Mouse (Mus musculus) heart, embryonic 14.5 days (tissue): ENCODE data around the gene Sik3. TPM values are rescaled to one million over a fixed set of nuclear protein-coding genes. Genes with fewer than 3 reads are reported as not detected.
A peak's percentile ranks its signal among the peaks of the same experiment; 100 is the strongest.

Experiments used
- ATAC-seq: fragments of 200-750 bp; cut with Nextera tagmentation; 2 replicates; pipeline ENCODE4 v1.8.0; 2017; ENCODE audit warnings: low read depth, moderate TSS enrichment; ENCODE audit not compliant: insufficient number of reproducible peaks, insufficient read depth, low FRiP score
- H3K27ac ChIP-seq, 2 experiments: fragments of 200-500 bp in 1 of 2; fragments of 300-500 bp in 1 of 2; sonication (generic) in 1 of 2; replicated peaks in 1 of 2; 2 replicates each; pipeline ENCODE4 v1.5.1; 2012 to 2014; ENCODE audit warnings: low read depth in 2 of 2, low read length in 2 of 2, control low read depth in 1 of 2, mild to moderate bottlenecking in 1 of 2, mixed read lengths in 1 of 2; ENCODE audit not compliant: control insufficient read depth in 1 of 2, insufficient read depth in 1 of 2
- H3K27me3 ChIP-seq: fragments of 300-500 bp; sonication (generic); 2 replicates; pipeline ENCODE4 v1.6.1; 2014; ENCODE audit warnings: mild to moderate bottlenecking, low read length, control low read depth; ENCODE audit not compliant: control insufficient read depth, insufficient read depth
- H3K36me3 ChIP-seq: fragments of 300-500 bp; sonication (generic); 2 replicates; pipeline ENCODE4 v1.6.1; 2014; ENCODE audit warnings: mild to moderate bottlenecking, control low read depth, low read length, mixed read lengths; ENCODE audit not compliant: control insufficient read depth, insufficient read depth
- H3K4me1 ChIP-seq, 2 experiments: fragments of 200-500 bp in 1 of 2; fragments of 300-500 bp in 1 of 2; sonication (generic) in 1 of 2; 2 replicates each; pipeline ENCODE4 v1.6.1; 2012 to 2014; ENCODE audit warnings: low read length in 2 of 2, control low read depth in 1 of 2, mixed read lengths in 1 of 2; ENCODE audit not compliant: control insufficient read depth in 2 of 2, insufficient read depth in 2 of 2
- H3K4me2 ChIP-seq: fragments of 300-500 bp; sonication (generic); 2 replicates; pipeline ENCODE4 v1.6.1; 2014; ENCODE audit warnings: mild to moderate bottlenecking, low read length
- H3K4me3 ChIP-seq, 2 experiments: fragments of 200-500 bp in 1 of 2; fragments of 300-500 bp in 1 of 2; sonication (generic) in 1 of 2; 2 replicates each; pipeline ENCODE4 v1.5.1; 2012 to 2014; ENCODE audit warnings: low read length in 2 of 2, mild to moderate bottlenecking in 2 of 2, control low read depth in 1 of 2, low read depth in 1 of 2, moderate library complexity in 1 of 2; ENCODE audit not compliant: control insufficient read depth in 1 of 2, insufficient read depth in 1 of 2
- H3K9ac ChIP-seq: fragments of 300-500 bp; sonication (generic); 2 replicates; pipeline ENCODE4 v1.6.1; 2014; ENCODE audit warnings: mild to moderate bottlenecking, low read length
- H3K9me3 ChIP-seq: fragments of 300-500 bp; sonication (generic); 2 replicates; pipeline ENCODE4 v1.6.1; 2016; ENCODE audit warnings: low read length, control low read depth; ENCODE audit not compliant: control insufficient read depth
- WGBS: fragments of 180-500 bp; shearing (Covaris S2); extraction: QIAGEN DNeasy Blood & Tissue Kit; methylation state at CpG from one replicate; pipeline ENCODE4 v1.1.7; 2014; 5-methylcytosine and 5-hydroxymethylcytosine counted together
- polyA plus RNA-seq: library from polyadenylated mRNA; unstranded; fragments of >200 nt; fragmentation: Nextera tagmentation; extraction: Ambion mirVana; gene quantifications from 2 replicates; pipeline ENCODE4 v1.2.1, GENCODE M21; 2014

Gene Sik3
- polyA plus RNA-seq, 1 experiment from 2014 or later: 14.1 TPM

- no peak overlapping the region for H3K4me2 ChIP-seq
- no peak for ATAC-seq
- WGBS: 63% methylated on average over 1 of the region's 1 CpGs
These were observed 129.4 kb downstream of the Sik3 start for GRCm38 (mm10) chr9:46142031-46142430.

GRCm38 (mm10) chr9:46142492-46142891 lies 129.9 kb downstream of the Sik3 start:
- Histone ChIP-seq H3K4me2 (no peak overlapping the region), H3K9ac (no peak overlapping the region), H3K27ac (no peak overlapping the region), H3K4me3 (no peak overlapping the region), H3K9me3 (no peaks in the 10 kb centered on the region), H3K4me1 (peaks cover 3 to 22% of the 10 kb centered on the region in 2 experiments; a peak in 3 of 4 replicates), H3K36me3 (0 out of 2 replicates have a peak, but pooled peaks cover 5% of the 10 kb centered on the region), H3K27me3 (no peaks in the 10 kb centered on the region)
- WGBS: 90% methylated on average over 1 of the region's 1 CpGs
- ATAC-seq: no peak

More at GRCm38 (mm10) chr9:46142031-46142430, 129.4 kb downstream of the Sik3 start:
- H3K9ac ChIP-seq: no peak overlapping the region
- no peaks in the 10 kb centered on the region for H3K27me3 ChIP-seq
- H3K4me1 ChIP-seq: peaks cover 3 to 18% of the 10 kb centered on the region in 2 experiments; a peak in 3 of 4 replicates
- H3K9me3 ChIP-seq: no peaks in the 10 kb centered on the region
- 0 out of 2 replicates have a peak, but pooled peaks cover 5% of the 10 kb centered on the region for H3K36me3 ChIP-seq
- no peak overlapping the region for H3K4me3 ChIP-seq
- no peak overlapping the region for H3K27ac ChIP-seq

- Histone ChIP-seq H3K4me3 (no peak overlapping the region), H3K9me3 (no peaks in the 10 kb centered on the region), H3K27me3 (no peaks in the 10 kb centered on the region), H3K27ac (no peak overlapping the region), H3K4me2 (no peak overlapping the region), H3K4me1 (peaks cover 5 to 29% of the 10 kb centered on the region in 2 experiments), H3K9ac (no peak overlapping the region), H3K36me3 (0 out of 2 replicates have a peak, but pooled peaks cover 4% of the 10 kb centered on the region)
- WGBS: 84% methylated on average over 6 of the region's 6 CpGs
- no peak for ATAC-seq
These were observed 132.4 kb downstream of the Sik3 start for GRCm38 (mm10) chr9:46144976-46145375.

- no peaks in the 10 kb centered on the region for H3K36me3 ChIP-seq
- H3K9me3 ChIP-seq: no peaks in the 10 kb centered on the region
- no peak overlapping the region for H3K9ac ChIP-seq
- 77% methylated on average over 3 of the region's 3 CpGs for WGBS
- no peaks in the 10 kb centered on the region for H3K27me3 ChIP-seq
- no peak overlapping the region for H3K27ac ChIP-seq
- H3K4me3 ChIP-seq: no peak overlapping the region
- H3K4me1 ChIP-seq: peaks cover 17 to 32% of the 10 kb centered on the region in 2 experiments
- ATAC-seq: no peak
- no peak overlapping the region for H3K4me2 ChIP-seq
These were observed 133.8 kb downstream of the Sik3 start for GRCm38 (mm10) chr9:46146437-46146836.

- no peak overlapping the region for H3K4me2 ChIP-seq
- H3K36me3 ChIP-seq: no peaks in the 10 kb centered on the region
- peaks cover 25 to 48% of the 10 kb centered on the region in 2 experiments for H3K4me1 ChIP-seq
- ATAC-seq: no peak
- no peak overlapping the region for H3K27ac ChIP-seq
- H3K9me3 ChIP-seq: no peaks in the 10 kb centered on the region
- WGBS: 95% methylated on average over 4 of the region's 4 CpGs
- no peak overlapping the region for H3K9ac ChIP-seq
- H3K27me3 ChIP-seq: no peaks in the 10 kb centered on the region
- no peak overlapping the region for H3K4me3 ChIP-seq
These were observed 136.1 kb downstream of the Sik3 start for GRCm38 (mm10) chr9:46148723-46149122.

GRCm38 (mm10) chr9:46149392-46149791 lies 136.8 kb downstream of the Sik3 start:
- no peaks in the 10 kb centered on the region for H3K36me3 ChIP-seq
- H3K9me3 ChIP-seq: no peaks in the 10 kb centered on the region
- H3K4me1 ChIP-seq: peaks cover 25 to 48% of the 10 kb centered on the region in 2 experiments
- no peak for ATAC-seq
- H3K27ac ChIP-seq: peak overlapping the region; percentile 50 to 78
- no peak overlapping the region for H3K9ac ChIP-seq
- WGBS: 66% methylated on average over 5 of the region's 5 CpGs
- H3K4me3 ChIP-seq: no peak overlapping the region
- H3K27me3 ChIP-seq: no peaks in the 10 kb centered on the region
- H3K4me2 ChIP-seq: no peak overlapping the region

GRCm38 (mm10) chr9:46150116-46150515 lies 137.5 kb downstream of the Sik3 start:
- Histone ChIP-seq H3K9me3 (no peaks in the 10 kb centered on the region), H3K4me1 (peaks cover 25 to 48% of the 10 kb centered on the region in 2 experiments), H3K27me3 (no peaks in the 10 kb centered on the region), H3K9ac (no peak overlapping the region; the same call in 1 of the 2 replicates), H3K36me3 (no peaks in the 10 kb centered on the region), H3K4me3 (no peak overlapping the region), H3K27ac (peak overlapping the region; percentile 50 to 78), H3K4me2 (peak overlapping the region; percentile 11; the same call in 1 of the 2 replicates)
- WGBS: 37% methylated on average over 7 of the region's 7 CpGs
- ATAC-seq: no peak
